Mouse (Mus musculus): Measurements from ENCODE around the gene Zpr1. TPM values are rescaled to one million over a fixed set of nuclear protein-coding genes. Genes with fewer than 3 reads are reported as not detected.

Gene Zpr1
- total RNA-seq (2021), result 10 to 100 TPM; 27.9 to 28.5 TPM
- long read RNA-seq, experiment 1, transcript Zpr1-206 (14 exons, 2,984 nt), result major isoform, 40 of 43 reads
- long read RNA-seq, experiment 1, partial matches to known transcripts, result 1 of 43 reads
- long read RNA-seq, experiment 1, other reads (novel, unspliced or antisense), result 2 of 43 reads
- long read RNA-seq, experiment 2, transcript Zpr1-206 (14 exons, 2,984 nt), result major isoform, 56 of 60 reads
- long read RNA-seq, experiment 2, partial matches to known transcripts, result 0 of 60 reads
- long read RNA-seq, experiment 2, other reads (novel, unspliced or antisense), result 4 of 60 reads

GRCm38 (mm10) chr9:46272677-46273454, at the start of gene Zpr1:
Zpr1 (plus strand) TSS chr9:46273064.
- DNase-seq (ENCODE audit: low spot score), result peak; percentile 89

- DNase-seq (ENCODE audit: low spot score), result no peak
These were observed 49.8 kb upstream of the Zpr1 start for GRCm38 (mm10) chr9:46223090-46223489.

GRCm38 (mm10) chr9:46224101-46224500, 48.8 kb upstream of the Zpr1 start:
- DNase-seq (ENCODE audit: low spot score), result no peak

GRCm38 (mm10) chr9:46224945-46225660, 47.8 kb upstream of the Zpr1 start:
- DNase-seq (ENCODE audit: low spot score), result no peak

- DNase-seq (ENCODE audit: low spot score), result no peak
These were observed 45.7 kb upstream of the Zpr1 start for GRCm38 (mm10) chr9:46227064-46227614.

- DNase-seq (ENCODE audit: low spot score), result no peak
These were observed 44.4 kb upstream of the Zpr1 start, which contains the start of gene Apoa1 for GRCm38 (mm10) chr9:46228491-46228890. Apoa1 (plus strand) TSS chr9:46228580.

GRCm38 (mm10) chr9:46229573-46230449, 43.1 kb upstream of the Zpr1 start:
- peak; percentile 78 for DNase-seq (ENCODE audit: low spot score)

GRCm38 (mm10) chr9:46230450-46230975, 42.4 kb upstream of the Zpr1 start:
- no peak for DNase-seq (ENCODE audit: low spot score)

GRCm38 (mm10) chr9:46235196-46235595, 37.7 kb upstream of the Zpr1 start:
- no peak for DNase-seq (ENCODE audit: low spot score)

GRCm38 (mm10) chr9:46235596-46235648, 37.4 kb upstream of the Zpr1 start, which contains the start of gene Apoc3:
Apoc3 (minus strand) TSS chr9:46235636.
- no peak for DNase-seq (ENCODE audit: low spot score)

- DNase-seq (ENCODE audit: low spot score), result no peak
These were observed 37.2 kb upstream of the Zpr1 start for GRCm38 (mm10) chr9:46235649-46236048.

- no peak for DNase-seq (ENCODE audit: low spot score)
These were observed 34.0 kb upstream of the Zpr1 start for GRCm38 (mm10) chr9:46238850-46239249.

- no peak for DNase-seq (ENCODE audit: low spot score)
These were observed 32.2 kb upstream of the Zpr1 start, which contains the start of gene Apoa4 for GRCm38 (mm10) chr9:46240526-46241153. Apoa4 (plus strand) TSS chr9:46240696.

GRCm38 (mm10) chr9:46241818-46242217, 31.0 kb upstream of the Zpr1 start:
- DNase-seq (ENCODE audit: low spot score), result no peak

GRCm38 (mm10) chr9:46243122-46243521, 29.7 kb upstream of the Zpr1 start:
- no peak for DNase-seq (ENCODE audit: low spot score)

- DNase-seq (ENCODE audit: low spot score), result no peak
These were observed 29.3 kb upstream of the Zpr1 start for GRCm38 (mm10) chr9:46243584-46243983.

- peak; percentile 65 for DNase-seq (ENCODE audit: low spot score)
These were observed 26.0 kb upstream of the Zpr1 start for GRCm38 (mm10) chr9:46246752-46247324.

- DNase-seq (ENCODE audit: low spot score), result no peak
These were observed 16.7 kb upstream of the Zpr1 start for GRCm38 (mm10) chr9:46256177-46256576.

- DNase-seq (ENCODE audit: low spot score), result no peak
These were observed 16.0 kb upstream of the Zpr1 start for GRCm38 (mm10) chr9:46256658-46257385.

- DNase-seq (ENCODE audit: low spot score), result no peak
These were observed 15.3 kb upstream of the Zpr1 start for GRCm38 (mm10) chr9:46257546-46257945.

Measured in gastrocnemius, adult 18-20 months (tissue).